Mouse (Mus musculus): ENCODE measurements around the gene Rassf3. TPM values are rescaled to one million over a fixed set of nuclear protein-coding genes. Genes with fewer than 3 reads are reported as not detected.

Rassf3 gene
- total and polyA plus RNA-seq, 2 experiments from 2014 or later = 23.4 to 27.9 TPM

- DNase-seq (ENCODE audit: low spot score) = no peak
- no peak overlapping the region for H3K4me2 ChIP-seq (ENCODE audit: low read depth, low read length)
- WGBS = 63% methylated on average over 3 of the region's 3 CpGs
- no peak overlapping the region for H3K4me3 ChIP-seq (ENCODE audit: low read depth, low read length)
- no peak overlapping the region for H3K9ac ChIP-seq (replicated peaks; ENCODE audit: low read depth, low read length)
- TF ChIP-seq EP300 (IDR thresholded peaks at IDR 0.05; ENCODE audit: low read depth) (no peak), CTCF (IDR thresholded peaks at IDR 0.05; ENCODE audit: low read depth) (no peak)
- no peak; the same call in 1 of the 2 replicates for ATAC-seq (ENCODE audit: insufficient read depth, low read depth)
- H3K27me3 ChIP-seq (ENCODE audit: control insufficient read depth, insufficient read depth, low read length) = no peaks in the 10 kb centered on the region
- H3K36me3 ChIP-seq (replicated peaks; ENCODE audit: control insufficient read depth, insufficient read depth, low read length) = no peaks in the 10 kb centered on the region
- H3K9me3 ChIP-seq (replicated peaks; ENCODE audit: control insufficient read depth, low read length) = no peaks in the 10 kb centered on the region
- peaks cover 32% of the 10 kb centered on the region for H3K4me1 ChIP-seq (ENCODE audit: control insufficient read depth, insufficient read depth)
- no peak overlapping the region for H3K27ac ChIP-seq (ENCODE audit: low read depth)
Observed at GRCm38 (mm10) chr10:121457381-121457780, 18.8 kb downstream of the Rassf3 start.

DNA sequence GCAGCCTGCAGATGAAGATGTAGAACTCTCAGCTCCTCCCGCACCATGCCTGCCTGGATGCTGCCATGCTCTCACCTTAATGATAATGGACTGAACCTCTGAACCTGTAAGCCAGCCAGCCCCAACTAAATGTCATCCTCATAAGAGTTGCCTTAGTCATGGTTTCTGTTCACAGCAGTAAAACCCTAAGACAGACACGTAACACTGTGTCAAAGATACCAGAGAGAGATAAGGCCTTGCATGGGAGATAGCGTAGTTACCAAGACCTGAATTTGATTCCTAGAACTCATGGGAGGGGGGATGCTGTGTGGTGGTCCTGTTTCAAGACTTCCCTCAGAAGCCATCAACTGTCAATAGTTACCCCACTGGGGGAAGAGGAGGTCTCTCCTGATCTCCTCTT, 20.6 kb downstream of the Rassf3 start:
- no peak overlapping the region for H3K4me2 ChIP-seq (ENCODE audit: low read depth, low read length)
- WGBS = 79% methylated on average over 3 of the region's 3 CpGs
- H3K27ac ChIP-seq (ENCODE audit: low read depth) = no peak overlapping the region
- H3K27me3 ChIP-seq (ENCODE audit: control insufficient read depth, insufficient read depth, low read length) = no peaks in the 10 kb centered on the region
- no peak for ATAC-seq (ENCODE audit: insufficient read depth, low read depth)
- DNase-seq (ENCODE audit: low spot score) = no peak
- TF ChIP-seq EP300 (IDR thresholded peaks at IDR 0.05; ENCODE audit: low read depth) = no peak
- TF ChIP-seq CTCF (IDR thresholded peaks at IDR 0.05; ENCODE audit: low read depth) = no peak
- H3K36me3 ChIP-seq (replicated peaks; ENCODE audit: control insufficient read depth, insufficient read depth, low read length) = no peaks in the 10 kb centered on the region
- H3K9me3 ChIP-seq (replicated peaks; ENCODE audit: control insufficient read depth, low read length) = no peaks in the 10 kb centered on the region
- no peak overlapping the region for H3K9ac ChIP-seq (replicated peaks; ENCODE audit: low read depth, low read length)
- peaks cover 15% of the 10 kb centered on the region for H3K4me1 ChIP-seq (ENCODE audit: control insufficient read depth, insufficient read depth)
- H3K4me3 ChIP-seq (ENCODE audit: low read depth, low read length) = no peak overlapping the region

DNA sequence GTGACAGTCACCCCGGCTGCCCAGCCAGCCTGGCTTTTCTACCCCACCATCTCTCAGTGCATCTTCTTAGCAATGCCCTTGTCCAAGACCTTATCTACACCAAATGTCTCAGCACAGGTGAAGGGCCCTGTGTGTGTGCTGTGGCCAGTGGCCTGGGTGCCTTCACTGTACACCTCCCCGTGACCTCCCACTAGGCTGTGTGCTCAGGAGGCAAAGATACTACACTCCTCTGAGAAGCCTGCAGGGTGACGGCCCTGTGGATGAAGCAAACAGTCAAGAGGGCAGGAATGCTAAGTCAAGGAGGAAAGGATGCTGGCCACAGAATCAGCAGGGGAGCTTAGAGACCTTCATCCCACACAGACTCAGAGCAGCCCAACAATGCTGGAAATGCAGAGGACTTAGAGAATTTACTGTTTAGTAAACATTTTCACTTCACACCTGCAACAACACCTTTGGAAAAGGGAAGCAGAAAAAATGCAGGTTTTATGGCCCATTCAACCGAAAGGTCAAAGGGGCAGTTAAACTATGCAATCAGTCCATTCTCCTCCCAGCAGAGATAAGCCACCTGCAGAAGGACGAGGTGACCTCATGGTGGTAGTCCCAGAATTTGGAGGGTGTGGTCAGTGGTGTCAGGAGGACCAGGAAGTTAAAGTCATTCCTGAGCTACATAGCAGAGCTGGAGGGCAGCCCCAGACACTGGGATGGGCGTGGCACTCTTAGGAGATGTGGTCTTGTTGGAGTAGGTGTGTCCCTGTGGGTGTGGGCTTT, 21.3 kb downstream of the Rassf3 start:
- no peak overlapping the region for H3K27ac ChIP-seq (ENCODE audit: low read depth)
- WGBS = 57% methylated on average over 6 of the region's 6 CpGs

DNA sequence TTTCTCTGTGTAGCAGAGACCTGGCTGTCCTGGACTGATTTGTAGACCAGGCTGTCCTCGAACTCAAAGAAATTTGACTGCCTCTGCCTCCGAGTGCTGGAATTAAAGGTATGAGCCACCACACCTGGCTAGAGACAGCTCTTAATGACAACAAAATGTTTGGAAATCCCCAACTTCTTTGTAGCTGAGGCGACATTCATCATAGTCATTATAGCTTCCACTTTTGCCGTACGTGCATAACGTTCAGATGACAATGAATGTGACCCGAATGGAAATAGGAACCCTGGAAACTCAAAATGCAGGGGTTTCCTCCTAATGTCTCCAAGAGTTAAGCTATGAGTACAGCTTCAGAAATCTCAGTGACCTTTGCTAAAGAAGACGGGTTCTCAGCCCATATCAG, 22.1 kb downstream of the Rassf3 start:
- Histone ChIP-seq H3K27ac (ENCODE audit: low read depth) (no peak overlapping the region), H3K4me2 (ENCODE audit: low read depth, low read length) (no peak overlapping the region), H3K27me3 (ENCODE audit: control insufficient read depth, insufficient read depth, low read length) (no peaks in the 10 kb centered on the region), H3K9me3 (replicated peaks; ENCODE audit: control insufficient read depth, low read length) (no peaks in the 10 kb centered on the region), H3K9ac (replicated peaks; ENCODE audit: low read depth, low read length) (no peak overlapping the region), H3K4me3 (ENCODE audit: low read depth, low read length) (no peak overlapping the region), H3K36me3 (replicated peaks; ENCODE audit: control insufficient read depth, insufficient read depth, low read length) (no peaks in the 10 kb centered on the region), H3K4me1 (ENCODE audit: control insufficient read depth, insufficient read depth) (peaks cover 11% of the 10 kb centered on the region)
- TF ChIP-seq EP300 (IDR thresholded peaks at IDR 0.05; ENCODE audit: low read depth) (no peak), CTCF (IDR thresholded peaks at IDR 0.05; ENCODE audit: low read depth) (no peak)
- ATAC-seq (ENCODE audit: insufficient read depth, low read depth) (no peak), DNase-seq (ENCODE audit: low spot score) (no peak)
- WGBS = 79% methylated on average over 8 of the region's 8 CpGs

More for the DNA sequence above, 21.3 kb downstream of the Rassf3 start:
- peaks cover 15% of the 10 kb centered on the region for H3K4me1 ChIP-seq (ENCODE audit: control insufficient read depth, insufficient read depth)
- TF ChIP-seq CTCF (IDR thresholded peaks at IDR 0.05; ENCODE audit: low read depth) = no peak
- TF ChIP-seq EP300 (IDR thresholded peaks at IDR 0.05; ENCODE audit: low read depth) = no peak
- H3K36me3 ChIP-seq (replicated peaks; ENCODE audit: control insufficient read depth, insufficient read depth, low read length) = no peaks in the 10 kb centered on the region
- no peak overlapping the region for H3K4me2 ChIP-seq (ENCODE audit: low read depth, low read length)
- H3K9ac ChIP-seq (replicated peaks; ENCODE audit: low read depth, low read length) = no peak overlapping the region
- ATAC-seq (ENCODE audit: insufficient read depth, low read depth) (no peak; the same call in 1 of the 2 replicates), DNase-seq (ENCODE audit: low spot score) (no peak)
- H3K4me3 ChIP-seq (ENCODE audit: low read depth, low read length) = no peak overlapping the region
- H3K9me3 ChIP-seq (replicated peaks; ENCODE audit: control insufficient read depth, low read length) = no peaks in the 10 kb centered on the region
- no peaks in the 10 kb centered on the region for H3K27me3 ChIP-seq (ENCODE audit: control insufficient read depth, insufficient read depth, low read length)

DNA sequence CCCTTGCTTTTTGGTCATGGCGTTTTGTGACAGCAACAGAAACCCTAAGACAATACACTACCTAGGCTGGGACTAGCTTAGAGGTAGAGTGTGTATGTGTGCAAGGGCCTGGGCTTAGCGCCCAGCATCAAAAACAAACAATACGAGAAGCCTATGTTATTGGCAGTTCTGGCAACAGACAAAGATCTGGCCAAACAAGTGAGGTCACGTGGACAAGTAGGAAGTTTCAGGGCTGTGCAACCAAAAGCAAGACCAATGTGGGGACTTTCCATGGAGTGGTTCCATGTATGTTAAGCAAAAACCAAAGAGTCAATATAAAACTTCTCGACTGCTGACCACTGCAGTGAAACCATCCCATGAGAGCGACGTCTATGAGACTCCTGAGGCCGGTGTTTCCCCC, 30.3 kb downstream of the Rassf3 start:
- TF ChIP-seq EP300 (IDR thresholded peaks at IDR 0.05; ENCODE audit: low read depth) = no peak
- no peak for DNase-seq (ENCODE audit: low spot score)
- no peak for ATAC-seq (ENCODE audit: insufficient read depth, low read depth)
- no peak overlapping the region for H3K4me3 ChIP-seq (ENCODE audit: low read depth, low read length)
- no peaks in the 10 kb centered on the region for H3K36me3 ChIP-seq (replicated peaks; ENCODE audit: control insufficient read depth, insufficient read depth, low read length)
- H3K9me3 ChIP-seq (replicated peaks; ENCODE audit: control insufficient read depth, low read length) = no peaks in the 10 kb centered on the region
- H3K27ac ChIP-seq (ENCODE audit: low read depth) = no peak overlapping the region
- H3K27me3 ChIP-seq (ENCODE audit: control insufficient read depth, insufficient read depth, low read length) = no peaks in the 10 kb centered on the region
- H3K4me2 ChIP-seq (ENCODE audit: low read depth, low read length) = no peak overlapping the region
- H3K4me1 ChIP-seq (ENCODE audit: control insufficient read depth, insufficient read depth) = peaks cover 12% of the 10 kb centered on the region
- 81% methylated on average over 8 of the region's 8 CpGs for WGBS
- H3K9ac ChIP-seq (replicated peaks; ENCODE audit: low read depth, low read length) = no peak overlapping the region

DNA sequence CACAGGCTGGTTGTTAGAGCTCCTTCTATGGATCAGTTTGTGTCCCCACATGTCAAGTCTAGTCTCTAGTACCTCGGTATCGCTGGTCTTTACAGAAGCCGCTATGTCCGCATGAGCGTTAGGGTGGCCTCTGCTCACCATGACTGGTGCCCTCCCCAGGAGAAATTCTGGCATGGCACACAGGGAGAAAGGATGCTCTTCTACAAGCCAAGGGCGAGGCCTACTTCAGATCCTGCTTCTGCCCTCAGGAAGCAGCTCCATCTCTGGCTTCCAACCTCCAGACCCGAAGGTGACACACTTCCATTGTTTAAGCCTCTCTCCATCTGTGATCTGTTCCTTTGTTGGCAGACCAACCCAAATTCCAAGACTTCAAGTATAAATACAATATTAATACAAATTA, 31.9 kb downstream of the Rassf3 start:
- no peak for ATAC-seq (ENCODE audit: insufficient read depth, low read depth)
- 79% methylated on average over 7 of the region's 7 CpGs for WGBS

More for the DNA sequence above, 31.9 kb downstream of the Rassf3 start:
- Histone ChIP-seq H3K27ac (ENCODE audit: low read depth) (no peak overlapping the region), H3K4me1 (ENCODE audit: control insufficient read depth, insufficient read depth) (peaks cover 22% of the 10 kb centered on the region), H3K36me3 (replicated peaks; ENCODE audit: control insufficient read depth, insufficient read depth, low read length) (no peaks in the 10 kb centered on the region), H3K27me3 (ENCODE audit: control insufficient read depth, insufficient read depth, low read length) (no peaks in the 10 kb centered on the region), H3K4me2 (ENCODE audit: low read depth, low read length) (no peak overlapping the region), H3K9ac (replicated peaks; ENCODE audit: low read depth, low read length) (no peak overlapping the region), H3K9me3 (replicated peaks; ENCODE audit: control insufficient read depth, low read length) (no peaks in the 10 kb centered on the region), H3K4me3 (ENCODE audit: low read depth, low read length) (no peak overlapping the region)
- TF ChIP-seq CTCF (IDR thresholded peaks at IDR 0.05; ENCODE audit: low read depth) (peak; percentile 2; the same call in 1 of the 2 replicates), EP300 (IDR thresholded peaks at IDR 0.05; ENCODE audit: low read depth) (no peak)
- DNase-seq (ENCODE audit: low spot score) = no peak
